Mouse (Mus musculus) heart, embryonic 12.5 days (tissue): ENCODE measurements around the gene Gm21994. TPM values are rescaled to one million over a fixed set of nuclear protein-coding genes. Genes with fewer than 3 reads are reported as not detected.

ENCODE experiments used
- polyA plus RNA-seq: library from polyadenylated mRNA; unstranded; fragments of >200 nt; fragmentation: Nextera tagmentation; extraction: Ambion mirVana; gene quantifications from 2 replicates; pipeline ENCODE4 v1.2.1, GENCODE M21; 2016

Gm21994 gene
- polyA plus RNA-seq, 1 experiment from 2014 or later = 3.2 TPM

Other genes with a start within 250 kb of the Gm21994 start
- gene Zfp120, start 118.9 kb downstream of the Gm21994 start, polyA plus RNA-seq = 4.1 and 4.2 TPM in 2 replicates
- not detected in 2 replicates for gene Gm10770, start 75.9 kb downstream of the Gm21994 start, polyA plus RNA-seq
- gene Gm14139, start 73.8 kb downstream of the Gm21994 start, polyA plus RNA-seq = not detected in 2 replicates
- gene Zfp937, start 37.5 kb downstream of the Gm21994 start, polyA plus RNA-seq = 4.0 and 4.5 TPM in 2 replicates
- gene Gm14124, start 1.9 kb upstream of the Gm21994 start, polyA plus RNA-seq = 0.06 TPM in 1 of 2 replicates, not detected in the other
- 2.3 and 2.8 TPM in 2 replicates for gene Gm10130, start 68.1 kb upstream of the Gm21994 start, polyA plus RNA-seq
- gene 3300002I08Rik, start 107.2 kb upstream of the Gm21994 start, polyA plus RNA-seq = 4.9 and 5.4 TPM in 2 replicates
- gene Zfp442, start 195.9 kb upstream of the Gm21994 start, polyA plus RNA-seq = 4.6 and 4.8 TPM in 2 replicates
- 0.08 and 0.12 TPM in 2 replicates for gene Zfp345, start 229.5 kb upstream of the Gm21994 start, polyA plus RNA-seq